Mouse (Mus musculus): Measurements from ENCODE around the gene Rps11.

- TF ChIP-seq CTCF (IDR thresholded peaks at IDR 0.05; ENCODE audit: borderline replicate concordance, insufficient read depth, low read length) = no peak
- no peak for TF ChIP-seq POLR2A (IDR thresholded peaks at IDR 0.05; ENCODE audit: low read depth, low read length)
These were observed 19.3 kb downstream of the Rps11 start for GRCm38 (mm10) chr7:45104941-45105340.
